Mouse (Mus musculus) cortical plate, adult 2 months (tissue): ENCODE measurements around the gene Nudt16l1. TPM values are rescaled to one million over a fixed set of nuclear protein-coding genes. Genes with fewer than 3 reads are reported as not detected.
A peak's percentile ranks its signal among the peaks of the same experiment; 100 is the strongest.

Experiments
- H3K27ac ChIP-seq: fragments of 200-500 bp; 2 replicates; pipeline ENCODE4 v1.5.1; 2012; ENCODE audit warnings: low read length, control low read depth, inconsistent platforms; ENCODE audit not compliant: insufficient read depth
- H3K4me1 ChIP-seq: fragments of 200-500 bp; 2 replicates; pipeline ENCODE4 v1.6.1; 2011; ENCODE audit warnings: low read length; ENCODE audit not compliant: control insufficient read depth, insufficient read depth
- H3K4me3 ChIP-seq: fragments of 200-500 bp; 2 replicates; pipeline ENCODE4 v1.5.1; 2011; ENCODE audit warnings: mild to moderate bottlenecking, low read length, control low read depth; ENCODE audit not compliant: insufficient read depth
- CTCF ChIP-seq: fragments of 200-500 bp; IDR thresholded peaks from 2 replicates; pipeline ENCODE4 v1.5.1; 2011; ENCODE audit warnings: mild to moderate bottlenecking, control low read depth, low read length; ENCODE audit not compliant: insufficient read depth; ENCODE audit errors: extremely low read depth
- POLR2A ChIP-seq: fragments of 200-500 bp; IDR thresholded peaks from 2 replicates; pipeline ENCODE4 v1.6.1; 2011; ENCODE audit warnings: mild to moderate bottlenecking, low read length, control low read depth; ENCODE audit not compliant: insufficient read depth; ENCODE audit errors: extremely low read depth
- polyA plus RNA-seq: library from polyadenylated mRNA; depleted of rRNA; stranded (reverse); fragments of >200 nt; gene quantifications from 2 replicates; pipeline ENCODE4 v1.2.3, GENCODE M21; 2012

Nudt16l1 gene
- polyA plus RNA-seq, 1 experiment: 102 TPM

- peak overlapping the region; percentile 45 for H3K27ac ChIP-seq
- TF ChIP-seq POLR2A (no peak), CTCF (peak; percentile 90)
- peaks cover 8% of the 10 kb centered on the region for H3K4me1 ChIP-seq
- H3K4me3 ChIP-seq: no peak overlapping the region
Observed at GRCm38 (mm10) chr16:4913783-4914735, 24.5 kb upstream of the Nudt16l1 start.

- H3K4me1 ChIP-seq: peaks cover 8% of the 10 kb centered on the region
- TF ChIP-seq CTCF (no peak), POLR2A (no peak)
Observed at GRCm38 (mm10) chr16:4915931-4916330, 22.6 kb upstream of the Nudt16l1 start.

DNA sequence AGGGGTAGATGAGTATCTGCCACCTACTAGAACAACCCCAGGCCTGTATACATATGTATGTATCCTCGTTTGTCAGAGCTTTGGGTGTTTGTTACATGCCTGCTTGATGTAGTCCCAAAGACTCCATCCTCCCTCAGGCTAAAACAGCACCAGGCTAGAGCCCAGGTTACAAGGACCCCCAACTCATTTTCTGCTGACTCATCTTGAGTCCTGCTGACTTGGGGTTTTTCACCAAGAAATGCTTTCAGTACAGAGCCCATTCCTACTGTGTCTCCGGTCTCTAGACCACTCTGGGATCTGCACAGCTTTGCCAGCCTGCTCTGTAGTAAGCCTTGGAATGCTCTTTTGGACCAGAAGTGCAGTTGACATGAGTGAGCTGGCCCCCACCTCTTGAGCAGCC lies 22.0 kb upstream of the Nudt16l1 start:
- Histone ChIP-seq H3K27ac (no peak overlapping the region), H3K4me3 (no peak overlapping the region), H3K4me1 (peaks cover 8% of the 10 kb centered on the region)
- TF ChIP-seq POLR2A (no peak), CTCF (no peak)

More at GRCm38 (mm10) chr16:4915931-4916330, 22.6 kb upstream of the Nudt16l1 start:
- H3K4me3 ChIP-seq: no peak overlapping the region
- H3K27ac ChIP-seq: no peak overlapping the region

GRCm38 (mm10) chr16:4920556-4920955 lies 18.0 kb upstream of the Nudt16l1 start:
- TF ChIP-seq CTCF (no peak), POLR2A (no peak)
- H3K4me1 ChIP-seq: peaks cover 8% of the 10 kb centered on the region
- no peak overlapping the region for H3K27ac ChIP-seq

GRCm38 (mm10) chr16:4922481-4922880 lies 16.1 kb upstream of the Nudt16l1 start:
- 0 out of 2 replicates have a peak overlapping the region, but pooled peaks have one; percentile 2 for H3K27ac ChIP-seq
- H3K4me1 ChIP-seq: peaks cover 13% of the 10 kb centered on the region
- H3K4me3 ChIP-seq: no peak overlapping the region
- TF ChIP-seq POLR2A: no peak
- 0 out of 2 replicates have a peak, but pooled peaks have one; percentile 2 for TF ChIP-seq CTCF

More at GRCm38 (mm10) chr16:4920556-4920955, 18.0 kb upstream of the Nudt16l1 start:
- H3K4me3 ChIP-seq: no peak overlapping the region

DNA sequence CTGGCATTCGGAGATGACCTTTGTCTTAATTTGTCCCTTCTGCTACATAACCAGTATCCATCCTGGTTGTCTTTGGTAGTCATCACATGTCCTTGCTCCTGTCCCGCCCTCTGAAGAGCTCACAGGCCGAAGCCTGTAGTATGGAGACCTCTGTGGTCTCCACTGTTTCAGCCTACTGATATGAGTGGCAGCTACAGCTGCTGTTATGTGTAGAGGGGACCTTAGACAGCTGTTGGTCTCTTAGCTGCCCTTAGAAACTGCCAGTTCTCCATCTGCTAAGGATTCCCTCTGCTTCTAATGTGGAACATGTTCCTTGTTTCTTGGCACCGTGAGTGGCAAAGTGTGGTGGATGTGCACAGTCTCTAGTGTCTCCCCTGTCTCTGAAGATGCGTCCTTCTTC lies 14.6 kb upstream of the Nudt16l1 start:
- no peak overlapping the region for H3K4me3 ChIP-seq
- H3K4me1 ChIP-seq: peaks cover 13% of the 10 kb centered on the region
- no peak for TF ChIP-seq CTCF
- TF ChIP-seq POLR2A: no peak
- H3K27ac ChIP-seq: no peak overlapping the region

GRCm38 (mm10) chr16:4927967-4928366 lies 10.6 kb upstream of the Nudt16l1 start:
- Histone ChIP-seq H3K4me3 (no peak overlapping the region), H3K27ac (no peak overlapping the region), H3K4me1 (peaks cover 7% of the 10 kb centered on the region)
- TF ChIP-seq CTCF (no peak), POLR2A (no peak)

DNA sequence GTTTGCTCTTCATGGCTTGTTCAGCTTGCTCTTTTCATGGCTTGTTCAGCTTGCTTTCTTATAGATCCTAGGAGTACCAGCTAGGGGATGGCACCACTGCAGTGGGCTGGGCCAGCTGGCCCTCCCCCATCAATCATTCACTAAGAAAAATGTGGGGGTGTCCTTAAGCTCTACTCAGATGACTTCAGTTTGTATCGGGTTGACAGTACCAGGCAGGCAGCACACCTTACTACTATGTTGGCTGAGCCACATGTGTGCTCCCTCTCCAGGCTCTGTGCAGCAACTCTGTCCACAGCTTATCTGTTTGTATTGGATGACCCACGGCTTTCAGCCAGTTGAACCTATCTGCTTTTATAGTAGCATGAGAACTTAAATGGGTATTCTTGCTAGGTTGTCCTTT lies 10.1 kb upstream of the Nudt16l1 start:
- H3K4me3 ChIP-seq: no peak overlapping the region
- H3K4me1 ChIP-seq: peaks cover 6% of the 10 kb centered on the region; the same call in 1 of the 2 replicates
- H3K27ac ChIP-seq: no peak overlapping the region
- no peak for TF ChIP-seq POLR2A
- TF ChIP-seq CTCF: no peak

DNA sequence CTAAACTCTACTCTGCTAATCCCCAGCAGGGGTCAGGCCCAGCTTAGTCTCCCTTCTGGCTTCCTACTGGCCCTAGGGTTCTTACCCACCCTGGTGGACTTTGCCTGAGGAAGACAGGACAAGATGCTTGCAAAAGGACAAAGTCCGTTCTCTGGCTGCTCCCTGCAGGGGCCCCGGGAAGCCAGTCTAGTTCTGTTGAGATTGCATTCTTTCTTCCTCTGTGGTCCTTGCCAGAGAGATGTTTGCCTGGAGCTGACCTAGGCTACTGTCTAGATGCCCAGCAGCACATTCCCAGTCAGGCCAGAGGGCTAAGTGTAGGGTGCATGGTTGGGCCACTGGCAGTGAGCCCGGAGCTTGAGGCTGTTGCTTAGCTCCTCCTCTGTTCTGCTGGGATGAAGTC lies 6.1 kb upstream of the Nudt16l1 start:
- no peak overlapping the region for H3K27ac ChIP-seq
- H3K4me3 ChIP-seq: no peak overlapping the region
- peaks cover 8% of the 10 kb centered on the region for H3K4me1 ChIP-seq
- no peak for TF ChIP-seq CTCF
- TF ChIP-seq POLR2A: no peak

DNA sequence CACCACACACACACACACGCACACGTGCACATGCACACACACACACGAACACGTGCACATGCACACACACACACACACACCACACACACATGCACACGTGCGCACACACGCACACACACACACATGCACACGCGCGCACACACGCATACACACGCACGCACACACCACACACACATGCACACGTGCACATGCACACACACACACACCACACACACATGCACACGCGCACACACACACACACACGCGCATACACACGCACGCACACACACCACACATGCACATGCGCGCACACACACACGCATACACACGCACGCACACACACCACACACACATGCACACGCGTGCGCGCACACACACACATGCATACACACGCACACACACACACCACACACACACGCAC lies 3.1 kb upstream of the Nudt16l1 start:
- no peak for TF ChIP-seq POLR2A
- TF ChIP-seq CTCF: no peak
- peak overlapping the region; percentile 34; the same call in 1 of the 2 replicates for H3K27ac ChIP-seq
- H3K4me1 ChIP-seq: peaks cover 14% of the 10 kb centered on the region
- H3K4me3 ChIP-seq: no peak overlapping the region
